Mouse (Mus musculus): ENCODE results near the gene Klc2. TPM values are rescaled to one million over a fixed set of nuclear protein-coding genes. Genes with fewer than 3 reads are reported as not detected.
A peak's percentile ranks its signal among the peaks of the same experiment; 100 is the strongest.
"Not testable (repeated sequence)": the region's sequence is repeated elsewhere in the genome, so short reads cannot be mapped to it uniquely, and the experiment has no call there.

Gene Klc2
- total RNA-seq (2021), result 10 to 100 TPM; 27.2 to 28.7 TPM
- long read RNA-seq, experiment 1, transcript Klc2-204 (16 exons, 3,169 nt), result major isoform, 10 of 41 reads
- long read RNA-seq, experiment 1, partial matches to known transcripts, result 4 of 41 reads
- long read RNA-seq, experiment 1, other reads (novel, unspliced or antisense), result 27 of 41 reads
- long read RNA-seq, experiment 2, transcript Klc2-204 (16 exons, 3,169 nt), result major isoform, 9 of 35 reads
- long read RNA-seq, experiment 2, partial matches to known transcripts, result 3 of 35 reads
- long read RNA-seq, experiment 2, other reads (novel, unspliced or antisense), result 22 of 35 reads

DNA sequence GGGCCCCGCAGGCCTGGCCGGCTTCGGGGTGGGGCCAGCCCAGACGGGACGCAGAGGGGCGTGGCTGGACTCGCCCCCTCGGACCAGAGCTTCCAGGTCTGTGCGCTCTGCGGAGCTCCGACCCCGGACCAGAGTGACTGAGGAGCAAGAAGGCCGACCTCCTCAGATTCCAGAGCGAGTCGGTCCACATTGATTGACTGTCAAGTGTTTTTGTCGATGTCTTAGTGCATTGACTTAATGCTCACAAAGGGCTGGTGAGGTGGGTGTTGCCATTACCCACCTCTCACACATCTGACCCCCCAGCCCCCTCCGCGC, at the start of gene Klc2:
Gene Klc2 (minus strand): TSS at position 177 of the 315 bp plus-strand sequence.
- no peak for DNase-seq

- DNase-seq, result no peak
Observed at GRCm38 (mm10) chr19:5167477-5167876, 49.1 kb upstream of the Klc2 start.

DNA sequence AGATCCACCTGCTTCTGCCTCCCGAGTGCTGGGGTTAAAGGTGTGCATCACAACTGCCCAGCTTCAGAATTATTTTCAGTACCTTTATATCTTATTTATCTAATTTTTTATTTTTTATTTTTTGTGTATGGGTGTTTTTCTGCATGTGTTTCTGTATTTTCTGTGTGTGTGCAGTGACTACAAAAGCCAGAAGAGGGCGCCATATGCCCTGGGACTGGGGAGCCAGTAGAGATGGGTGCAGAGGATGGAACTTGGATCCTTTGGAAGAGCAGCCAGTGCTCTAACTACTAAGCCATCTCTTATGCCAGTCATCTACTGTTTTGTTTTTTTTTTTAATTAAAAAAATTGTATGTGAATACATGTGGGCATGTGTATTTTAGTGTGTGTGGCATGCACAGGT, 46.0 kb upstream of the Klc2 start:
- DNase-seq, result no peak

- no peak for DNase-seq
Observed at GRCm38 (mm10) chr19:5161913-5162312, 43.6 kb upstream of the Klc2 start.

GRCm38 (mm10) chr19:5152261-5152660, 33.9 kb upstream of the Klc2 start:
- DNase-seq, result no peak

GRCm38 (mm10) chr19:5151741-5152140, 33.4 kb upstream of the Klc2 start:
- DNase-seq, result no peak

- peak; percentile 40 for DNase-seq
Observed at GRCm38 (mm10) chr19:5151331-5151730, 33.0 kb upstream of the Klc2 start.

GRCm38 (mm10) chr19:5150358-5150757, 32.0 kb upstream of the Klc2 start:
- no peak for DNase-seq

- DNase-seq, result not testable (repeated sequence)
Observed at GRCm38 (mm10) chr19:5149041-5149440, 30.7 kb upstream of the Klc2 start.

DNA sequence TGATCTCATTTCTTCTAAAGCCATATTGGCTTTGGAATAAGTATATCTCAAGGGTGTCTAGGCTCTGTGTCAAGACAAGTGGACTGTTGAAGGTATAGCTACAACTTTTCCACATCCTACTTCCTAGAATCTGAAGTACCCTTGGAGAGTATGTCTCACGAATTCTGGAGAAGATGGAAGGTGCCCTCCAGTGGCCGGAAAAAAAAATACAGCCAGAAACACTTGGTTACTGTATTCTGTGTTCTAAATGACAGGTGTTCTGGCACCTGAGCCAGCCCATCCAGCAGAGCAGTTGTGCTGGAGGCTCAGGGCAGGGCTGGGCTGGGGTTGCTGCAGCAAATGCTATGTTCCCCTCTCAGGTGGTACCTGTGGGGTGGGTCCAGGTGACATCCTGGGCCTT, 21.3 kb upstream of the Klc2 start:
- peak; percentile 41 for DNase-seq

GRCm38 (mm10) chr19:5131237-5131636, 12.9 kb upstream of the Klc2 start:
- DNase-seq, result no peak

- no peak for DNase-seq
Observed at GRCm38 (mm10) chr19:5129770-5130169, 11.4 kb upstream of the Klc2 start.

- DNase-seq, result no peak
Observed at GRCm38 (mm10) chr19:5124055-5124614, 5.8 kb upstream of the Klc2 start.

DNA sequence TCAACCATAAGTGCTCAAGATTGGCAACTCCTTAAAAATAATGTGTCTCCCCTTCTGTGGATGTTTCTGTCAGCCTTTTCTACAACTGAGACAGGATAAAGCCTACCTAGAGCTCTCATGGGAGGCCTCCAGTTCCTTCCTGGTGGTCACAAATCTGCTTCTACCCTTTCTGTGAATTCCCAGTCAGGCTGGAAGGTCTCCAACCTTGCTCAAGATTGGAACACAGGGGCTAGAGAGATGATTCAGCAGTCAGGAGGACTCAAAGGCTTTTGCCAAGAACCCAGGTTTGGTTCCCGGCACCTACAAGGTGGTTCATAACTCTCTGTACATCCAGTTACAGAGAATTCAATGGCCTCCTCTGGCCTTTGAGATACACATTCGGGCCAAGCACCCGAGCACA, 4.9 kb upstream of the Klc2 start:
- no peak for DNase-seq

GRCm38 (mm10) chr19:5122492-5122891, 4.1 kb upstream of the Klc2 start:
- no peak for DNase-seq

- DNase-seq, result peak; percentile 90
Observed at GRCm38 (mm10) chr19:5117494-5118383, 621 bp downstream of the Klc2 start.

GRCm38 (mm10) chr19:5113783-5114182, 4.6 kb downstream of the Klc2 start:
- DNase-seq, result no peak

DNA sequence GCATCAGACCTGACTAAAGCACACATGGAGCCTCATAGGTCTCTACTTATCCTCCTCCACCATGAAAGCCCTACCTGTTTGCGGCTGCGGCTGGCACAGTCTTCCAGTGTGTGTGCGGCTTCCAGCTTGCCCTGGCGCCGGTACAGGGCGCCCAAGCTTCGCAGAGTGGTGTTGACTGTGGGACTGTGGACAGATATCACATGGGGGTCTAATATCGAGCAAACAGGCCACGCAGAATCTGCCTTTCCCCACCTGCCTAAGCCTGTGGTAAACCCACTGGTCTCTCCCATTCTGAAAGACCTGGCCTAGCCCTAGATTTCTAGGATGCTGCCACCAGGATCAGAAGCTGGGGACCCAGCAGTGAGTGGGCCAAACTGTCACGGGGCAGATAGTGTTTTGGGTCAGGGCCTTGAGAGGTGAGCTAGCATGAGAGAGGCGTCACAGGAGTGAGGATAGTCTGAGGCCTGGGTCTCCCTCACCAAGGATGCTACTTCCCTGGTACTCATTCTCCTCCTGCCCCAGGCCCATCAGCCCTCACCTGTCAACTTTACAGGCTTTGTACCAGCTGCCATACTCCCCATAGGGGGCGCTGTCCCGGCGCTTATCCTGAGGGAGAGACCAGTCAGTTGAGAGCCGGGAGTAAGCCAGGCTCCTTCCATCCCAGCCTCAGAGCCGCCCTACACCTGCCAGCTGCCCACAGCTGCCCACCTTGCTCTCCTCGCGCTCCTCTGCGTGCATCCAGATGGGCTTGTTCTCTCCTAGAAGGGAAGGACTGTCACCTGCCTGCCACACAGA, 8.5 kb downstream of the Klc2 start:
- no peak for DNase-seq

DNA sequence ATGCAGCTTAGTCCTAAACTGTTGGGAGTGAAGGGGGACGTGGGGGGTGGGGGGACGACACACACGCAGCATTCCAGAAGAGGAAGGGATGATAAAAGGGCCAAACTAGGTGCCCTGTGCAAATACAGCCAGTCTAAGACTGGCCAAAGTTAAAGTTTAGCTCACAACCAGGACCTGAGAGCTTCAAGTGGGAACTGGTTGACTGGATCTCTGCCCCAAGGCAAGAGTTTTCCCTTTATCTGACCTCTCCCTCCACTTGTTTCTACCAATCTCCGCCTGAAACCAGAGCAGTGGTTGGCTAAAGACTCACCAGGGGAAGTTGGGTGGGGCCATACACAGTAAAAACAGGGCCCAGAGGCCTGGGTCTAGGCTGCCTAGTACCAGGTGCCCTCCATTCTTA, 9.7 kb downstream of the Klc2 start:
- DNase-seq, result no peak

GRCm38 (mm10) chr19:5108271-5108575, 10.1 kb downstream of the Klc2 start:
- no peak for DNase-seq

DNA sequence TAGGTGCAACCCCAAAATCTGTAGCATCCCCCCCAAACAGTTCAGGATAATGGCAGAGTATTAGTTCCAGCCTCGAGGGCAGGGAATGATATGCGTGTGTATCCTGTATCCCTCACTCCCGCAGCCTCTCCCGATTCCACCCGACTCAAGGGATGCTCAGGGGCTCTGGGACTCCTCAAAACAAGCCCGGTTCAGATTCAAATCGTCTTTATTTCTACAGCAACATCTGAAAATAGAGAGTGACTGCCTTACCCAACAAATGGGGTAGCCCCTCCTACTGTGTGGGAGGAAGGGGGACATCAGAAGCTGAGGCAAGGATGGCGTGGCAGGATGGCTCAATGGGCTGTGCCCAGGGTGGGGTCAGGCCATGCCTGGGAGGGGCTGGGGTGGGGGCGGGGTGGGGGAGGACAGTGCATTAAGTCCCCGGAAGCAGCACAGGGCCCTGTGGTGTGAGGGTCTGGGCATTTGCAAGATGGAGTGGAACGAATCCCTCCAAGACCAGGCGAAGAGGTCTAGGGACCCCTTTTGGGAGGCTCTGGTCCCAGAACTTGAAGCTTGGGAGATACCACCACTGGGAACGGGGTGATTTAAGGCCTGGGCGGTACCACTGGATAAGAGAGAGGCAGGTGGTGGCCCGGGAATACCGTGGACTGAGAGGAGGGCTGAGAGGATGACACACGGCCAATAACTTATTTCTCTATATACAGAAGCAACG, 10.6 kb downstream of the Klc2 start:
- DNase-seq, result no peak

- peak; percentile 99 for DNase-seq
Observed at GRCm38 (mm10) chr19:5106731-5107191, 11.6 kb downstream of the Klc2 start, which contains the start of gene Rab1b. Gene Rab1b (minus strand): TSS chr19:5107072.
